Mouse (Mus musculus) G1E (cell line): ENCODE measurements around the gene Eva1b. TPM values are rescaled to one million over a fixed set of nuclear protein-coding genes. Genes with fewer than 3 reads are reported as not detected.

ENCODE experiments used
- ATAC-seq: 2 replicates; pipeline ENCODE4 v1.8.0; 2016; ENCODE audit warnings: mild to moderate bottlenecking; ENCODE audit not compliant: insufficient number of reproducible peaks, poor library complexity, low FRiP score, severe bottlenecking; ENCODE audit errors: extremely low read depth
- DNase-seq: peaks from one replicate; pipeline ENCODE4 v3.0.0; 2012; ENCODE audit warnings: low spot score
- H3K27me3 ChIP-seq: 2 replicates; pipeline ENCODE4 v1.6.1; 2012; ENCODE audit warnings: mild to moderate bottlenecking, low read length, inconsistent platforms; ENCODE audit not compliant: insufficient read depth
- H3K36me3 ChIP-seq: replicated peaks from 2 replicates; pipeline ENCODE3; 2012; ENCODE audit warnings: mild to moderate bottlenecking, inconsistent platforms
- H3K4me1 ChIP-seq: 2 replicates; pipeline ENCODE4 v1.6.1; 2012; ENCODE audit warnings: low read depth, low read length, inconsistent platforms, mixed read lengths; ENCODE audit not compliant: insufficient read depth
- H3K4me3 ChIP-seq: 2 replicates; pipeline ENCODE4 v1.5.1; 2012; ENCODE audit warnings: low read depth, mild to moderate bottlenecking, inconsistent platforms, low read length, moderate library complexity, mixed read lengths
- H3K9me3 ChIP-seq: replicated peaks from 2 replicates; pipeline ENCODE4 v1.6.1; 2012; ENCODE audit warnings: inconsistent platforms
- CTCF ChIP-seq: IDR thresholded peaks from 2 replicates; pipeline ENCODE4 v1.5.1; 2012; ENCODE audit warnings: low read depth, low read length, inconsistent platforms, mixed read lengths
- GATA1 ChIP-seq: IDR thresholded peaks from 2 replicates; pipeline ENCODE4 v1.6.1; 2012; ENCODE audit warnings: borderline replicate concordance, low read length, inconsistent platforms, mixed read lengths
- GATA2 ChIP-seq: IDR thresholded peaks from 2 replicates; pipeline ENCODE4 v1.6.1; 2012; ENCODE audit warnings: low read depth, low read length, inconsistent platforms, borderline replicate concordance
- POLR2AphosphoS5 ChIP-seq: IDR thresholded peaks from 2 replicates; pipeline ENCODE4 v1.6.1; 2012; ENCODE audit warnings: low read depth, low read length, inconsistent platforms; ENCODE audit not compliant: insufficient replicate concordance
- TAL1 ChIP-seq: conservative IDR thresholded peaks from 2 replicates; pipeline ENCODE4 v1.6.1; 2012; ENCODE audit warnings: low read depth, low read length, inconsistent platforms, mixed read lengths
- polyA plus RNA-seq: library from polyadenylated mRNA; stranded (reverse); fragments of >175 nt; gene quantifications from 2 replicates; pipeline ENCODE4 v1.2.3, GENCODE M21; 2012
- total RNA-seq, 2 experiments: library from RNA; stranded (forward) in 1 of 2; stranded (reverse) in 1 of 2; fragments of 200-1000 nt in 1 of 2; fragments of >200 nt in 1 of 2; fragmentation: Nextera tagmentation in 1 of 2; gene quantifications; 2 replicates each; pipeline ENCODE4 v1.2.3; 2014 to 2017

Gene Eva1b
- total RNA-seq (2014; fragmentation: Nextera tagmentation) (not detected in 2 replicates), total RNA-seq (2017) (0.41 and 0.44 TPM in 2 replicates), polyA plus RNA-seq (1.9 and 3.1 TPM in 2 replicates)

- no peak for TF ChIP-seq POLR2AphosphoS5
- TF ChIP-seq GATA1 = no peak
- no peak for TF ChIP-seq CTCF
- TF ChIP-seq TAL1 = no peak
- TF ChIP-seq GATA2 = no peak
- no peaks in the 10 kb centered on the region for H3K9me3 ChIP-seq
- no peak for ATAC-seq
- peaks cover 12% of the 10 kb centered on the region for H3K4me1 ChIP-seq
- no peak for DNase-seq
- H3K27me3 ChIP-seq = peaks cover 51% of the 10 kb centered on the region
- peak within 1 kb of the TSS; percentile 68 for H3K4me3 ChIP-seq
- no peaks in the 10 kb centered on the region for H3K36me3 ChIP-seq
Observed at GRCm38 (mm10) chr4:126147533-126148160, at the start of gene Eva1b. TSS of gene Eva1b (plus strand) at chr4:126147744.

DNA sequence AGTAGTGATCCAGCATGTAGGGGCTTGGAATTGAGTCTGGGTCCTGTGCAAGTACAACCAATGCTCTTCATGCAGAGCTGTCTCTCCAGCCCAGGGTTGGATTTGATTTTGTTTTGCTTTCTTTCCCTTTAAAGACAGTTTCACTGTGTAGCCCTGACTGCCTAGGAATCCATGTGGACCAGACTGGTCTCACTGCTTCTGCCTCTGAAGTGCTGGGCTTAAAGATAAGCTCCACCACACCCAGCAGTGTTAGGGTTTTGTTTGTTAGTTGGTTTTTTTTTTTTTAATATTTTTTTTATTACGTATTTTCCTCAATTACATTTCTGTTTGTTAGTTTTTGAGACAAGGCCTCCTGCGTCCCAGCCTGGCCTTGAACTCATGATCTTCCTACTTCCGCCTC, 48.2 kb upstream of the Eva1b start:
- Histone ChIP-seq H3K4me1 (peaks cover 65% of the 10 kb centered on the region), H3K4me3 (no peak overlapping the region; the same call in 1 of the 2 replicates), H3K27me3 (no peaks in the 10 kb centered on the region), H3K9me3 (no peaks in the 10 kb centered on the region), H3K36me3 (peaks cover 45% of the 10 kb centered on the region)
- no peak for DNase-seq
- ATAC-seq = no peak
- TF ChIP-seq CTCF = no peak
- peak; percentile 45; the same call in 1 of the 2 replicates for TF ChIP-seq TAL1

GRCm38 (mm10) chr4:126100764-126101163, 46.8 kb upstream of the Eva1b start:
- ATAC-seq (no peak), DNase-seq (no peak)
- no peak overlapping the region for H3K4me3 ChIP-seq
- no peaks in the 10 kb centered on the region for H3K27me3 ChIP-seq
- TF ChIP-seq CTCF (no peak), GATA2 (no peak), GATA1 (no peak), TAL1 (no peak), POLR2AphosphoS5 (no peak)
- H3K9me3 ChIP-seq = no peaks in the 10 kb centered on the region
- peaks cover 78% of the 10 kb centered on the region for H3K4me1 ChIP-seq
- peaks cover 46% of the 10 kb centered on the region for H3K36me3 ChIP-seq

- ATAC-seq = no peak
- H3K4me1 ChIP-seq = peaks cover 84% of the 10 kb centered on the region
- TF ChIP-seq GATA1 (no peak), TAL1 (no peak), GATA2 (no peak), POLR2AphosphoS5 (no peak), CTCF (no peak)
Observed at GRCm38 (mm10) chr4:126102061-126102841, 45.3 kb upstream of the Eva1b start.

DNA sequence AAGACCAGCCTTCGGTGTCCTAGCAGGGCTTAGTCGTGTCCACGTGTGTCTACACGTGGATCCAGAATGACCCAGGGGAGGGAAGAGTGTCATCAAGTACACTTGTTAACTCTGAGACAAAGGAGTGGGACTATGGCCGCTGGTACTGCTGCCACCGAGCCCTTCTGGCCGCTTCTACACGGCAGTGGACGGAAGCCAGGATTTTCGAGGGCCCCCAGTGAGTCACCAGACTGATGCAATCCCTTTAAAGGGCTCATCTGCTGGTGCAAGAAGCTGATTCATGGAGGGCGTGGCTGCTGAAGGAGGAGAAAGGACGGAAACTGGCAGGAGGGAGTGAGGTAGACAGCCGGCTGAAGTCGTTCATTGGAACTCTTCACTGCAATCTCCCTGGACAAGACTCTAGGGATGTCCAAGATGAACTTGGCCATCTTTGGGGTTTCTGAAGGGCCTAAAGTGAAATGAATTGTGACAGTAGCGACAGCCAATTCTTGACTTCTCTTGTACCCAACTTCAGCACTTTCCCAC, 44.4 kb upstream of the Eva1b start:
- Histone ChIP-seq H3K4me1 (peaks cover 76% of the 10 kb centered on the region), H3K36me3 (peaks cover 63% of the 10 kb centered on the region), H3K9me3 (no peaks in the 10 kb centered on the region), H3K4me3 (peak overlapping the region; percentile 87), H3K27me3 (no peaks in the 10 kb centered on the region)
- no peak for TF ChIP-seq CTCF
- no peak for TF ChIP-seq TAL1
- TF ChIP-seq GATA2 = no peak
- ATAC-seq (peak; percentile 82), DNase-seq (peak; percentile 90)

More at GRCm38 (mm10) chr4:126102061-126102841, 45.3 kb upstream of the Eva1b start:
- no peaks in the 10 kb centered on the region for H3K9me3 ChIP-seq
- H3K27me3 ChIP-seq = no peaks in the 10 kb centered on the region
- H3K4me3 ChIP-seq = no peak overlapping the region; the same call in 1 of the 2 replicates
- H3K36me3 ChIP-seq = peaks cover 61% of the 10 kb centered on the region
- peak; percentile 13 for DNase-seq

DNA sequence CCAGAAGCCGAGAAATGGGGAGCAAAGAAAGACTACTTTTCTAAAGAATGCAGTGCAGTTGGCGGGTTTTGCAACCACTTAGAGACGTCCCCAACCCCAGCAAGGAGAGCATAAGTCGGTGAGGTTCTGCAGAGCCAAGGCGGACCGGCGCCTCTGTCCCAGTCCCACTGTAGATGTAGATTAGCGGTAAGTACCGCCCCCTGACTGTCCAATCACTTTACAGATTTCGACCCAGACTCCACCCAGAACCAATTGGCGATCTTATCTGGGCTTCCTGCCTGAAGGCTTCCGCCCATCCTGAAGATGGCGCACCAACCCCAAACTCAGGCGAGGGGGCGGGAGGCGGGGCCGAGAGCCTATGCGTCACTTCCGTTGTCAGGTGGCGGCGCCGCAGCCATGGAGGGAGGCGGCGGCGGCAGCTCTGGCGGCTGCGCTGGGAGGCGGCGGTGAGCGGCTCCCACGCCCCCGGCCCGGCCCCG, 43.9 kb upstream of the Eva1b start, which contains the start of gene Stk40:
TSS of gene Stk40 (plus strand) at position 368 of the 479 bp plus-strand sequence.
- ATAC-seq (peak; percentile 85), DNase-seq (peak; percentile 84)
- Histone ChIP-seq H3K4me3 (peak within 1 kb of the TSS; percentile 87), H3K9me3 (no peaks in the 10 kb centered on the region), H3K36me3 (peaks cover 63% of the 10 kb centered on the region), H3K4me1 (peaks cover 71% of the 10 kb centered on the region), H3K27me3 (no peaks in the 10 kb centered on the region)
- TF ChIP-seq GATA2 = no peak
- TF ChIP-seq TAL1 = no peak
- no peak for TF ChIP-seq GATA1
- no peak for TF ChIP-seq POLR2AphosphoS5
- TF ChIP-seq CTCF = no peak
